Comparison of ENCODE assay signal across 7 mouse cellular contexts in the genomic region with DNA sequence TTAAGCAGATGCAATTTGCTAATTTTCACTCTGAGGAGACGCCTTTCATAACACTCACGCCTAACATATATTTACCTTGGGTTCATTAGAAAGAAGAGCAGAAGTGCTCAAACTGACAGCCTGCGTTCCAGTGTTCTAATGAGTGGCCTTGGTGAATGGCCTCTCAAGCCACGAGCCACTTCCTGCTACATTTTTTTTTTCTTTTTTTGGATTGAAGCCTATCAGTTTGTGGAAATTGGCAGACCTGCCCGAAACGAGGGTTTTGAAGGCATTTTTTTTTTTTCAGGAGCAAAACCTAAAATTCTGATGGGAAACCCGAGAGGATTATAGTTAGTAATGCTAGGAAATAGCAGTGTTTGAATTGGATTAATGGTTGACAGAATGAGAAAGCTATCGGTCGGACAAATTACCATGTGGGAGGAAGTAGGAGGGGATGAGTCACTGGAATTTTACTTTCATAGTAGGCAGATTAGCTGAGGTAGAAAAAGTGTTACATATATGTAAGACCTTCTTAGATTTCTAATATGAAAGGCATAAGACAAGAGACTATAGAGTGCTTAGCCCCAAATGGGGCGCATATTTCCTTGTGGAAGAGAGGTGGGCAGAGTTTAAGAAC.
DNase-seq lines count a peak whose midpoint lies in the region; ATAC-seq and TF ChIP-seq lines count a peak whose summit lies in the region.

No protein-coding gene starts in this region.

- peak; percentile 50 for DNase-seq in lung, embryonic 14.5 days
- no peak for DNase-seq in lung, adult 2 months
- no peak for DNase-seq in intestine, embryonic 14.5 days (ENCODE audit: low spot score)
- peak; percentile 21 for DNase-seq in lung, postnatal 25 days (ENCODE audit: low spot score)
- DNase-seq in thymus, postnatal 36 days: no peak
- no peak for DNase-seq in right cerebral cortex, adult 2 months (ENCODE audit: low spot score in 2 of 2)
- DNase-seq in layer of hippocampus, postnatal 36 days: no peak

- peak overlapping the region; percentile 58; the same call in 1 of the 2 replicates for H3K27ac ChIP-seq in lung, embryonic 14.5 days (ENCODE audit: low read depth)
- no peak overlapping the region for H3K27ac ChIP-seq in intestine, embryonic 14.5 days (ENCODE audit: low read depth)

- H3K36me3 ChIP-seq in lung, embryonic 14.5 days (ENCODE audit: insufficient read depth): no peaks in the 10 kb centered on the region
- H3K36me3 ChIP-seq in intestine, embryonic 14.5 days (ENCODE audit: control insufficient read depth, insufficient read depth, low read length): no peaks in the 10 kb centered on the region

- no peak for TF ChIP-seq POLR2A in lung, adult 2 months (IDR thresholded peaks at IDR 0.05; ENCODE audit: borderline replicate concordance, extremely low read depth, low read depth, low read length)

- H3K4me2 ChIP-seq in lung, embryonic 14.5 days: peak overlapping the region; percentile 15; the same call in 1 of the 2 replicates
- H3K4me2 ChIP-seq in intestine, embryonic 14.5 days (ENCODE audit: low read length): 0 out of 2 replicates have a peak overlapping the region, but pooled peaks have one; percentile 6

- no peak for ATAC-seq in lung, embryonic 14.5 days (ENCODE audit: insufficient read depth)
- ATAC-seq in intestine, embryonic 14.5 days (replicated peaks; ENCODE audit: low FRiP score, low TSS enrichment, low read depth): no peak; the same call in 1 of the 2 replicates

- no peak overlapping the region for H3K4me3 ChIP-seq in lung, embryonic 14.5 days (ENCODE audit: low read depth, low read length)
- H3K4me3 ChIP-seq in lung, adult 2 months (replicated peaks; ENCODE audit: extremely low read depth, low read depth, low read length): no peak overlapping the region
- H3K4me3 ChIP-seq in intestine, embryonic 14.5 days (ENCODE audit: low read depth, low read length): no peak overlapping the region

- no peaks in the 10 kb centered on the region for H3K9me3 ChIP-seq in lung, embryonic 14.5 days (ENCODE audit: low read depth, low read length)
- H3K9me3 ChIP-seq in intestine, embryonic 14.5 days (ENCODE audit: control insufficient read depth, low read length): no peaks in the 10 kb centered on the region

- H3K27me3 ChIP-seq in lung, embryonic 14.5 days (ENCODE audit: insufficient read depth, low read length): no peaks in the 10 kb centered on the region
- H3K27me3 ChIP-seq in intestine, embryonic 14.5 days (replicated peaks; ENCODE audit: control insufficient read depth, insufficient read depth, low read length): no peaks in the 10 kb centered on the region

- WGBS in lung, embryonic 14.5 days: 37% methylated on average over 10 of the region's 10 CpGs
- WGBS in lung, adult 2 months: 25% methylated on average over 10 of the region's 10 CpGs
- WGBS in intestine, embryonic 14.5 days: 51% methylated on average over 10 of the region's 10 CpGs

- TF ChIP-seq CTCF in lung, embryonic 14.5 days (IDR thresholded peaks at IDR 0.05; ENCODE audit: low read depth): no peak
- no peak for TF ChIP-seq CTCF in lung, adult 2 months (IDR thresholded peaks at IDR 0.05; ENCODE audit: insufficient read depth, low read length)

- no peak overlapping the region for H3K9ac ChIP-seq in lung, embryonic 14.5 days
- no peak overlapping the region for H3K9ac ChIP-seq in intestine, embryonic 14.5 days (ENCODE audit: low read length)

- H3K4me1 ChIP-seq in lung, embryonic 14.5 days (ENCODE audit: insufficient read depth): no peaks in the 10 kb centered on the region; the same call in 1 of the 2 replicates
- no peaks in the 10 kb centered on the region; the same call in 1 of the 2 replicates for H3K4me1 ChIP-seq in lung, adult 2 months (ENCODE audit: control insufficient read depth, insufficient read depth, low read length)
- H3K4me1 ChIP-seq in intestine, embryonic 14.5 days (replicated peaks; ENCODE audit: control insufficient read depth, insufficient read depth, low read length): no peaks in the 10 kb centered on the region

Comparison
In these comparisons a context has a peak if more than half of its experiments do, and no peak if none do; other contexts are left out.
1. DNase-seq: peak in lung, embryonic 14.5 days (single experiment) and lung, postnatal 25 days (single experiment); none in lung, adult 2 months (single experiment), intestine, embryonic 14.5 days (single experiment), thymus, postnatal 36 days (0 of 2), right cerebral cortex, adult 2 months (0 of 2) and layer of hippocampus, postnatal 36 days (0 of 2).